Mouse (Mus musculus) spleen, postnatal 10 days (tissue): ENCODE results near the gene Tsc22d2.

Experiments used
- DNase-seq, 2 experiments: peaks; one replicate each; pipeline ENCODE4 v3.0.0; 2021 to 2022; ENCODE audit warnings: low spot score in 2 of 2

Gene Tsc22d2

DNA sequence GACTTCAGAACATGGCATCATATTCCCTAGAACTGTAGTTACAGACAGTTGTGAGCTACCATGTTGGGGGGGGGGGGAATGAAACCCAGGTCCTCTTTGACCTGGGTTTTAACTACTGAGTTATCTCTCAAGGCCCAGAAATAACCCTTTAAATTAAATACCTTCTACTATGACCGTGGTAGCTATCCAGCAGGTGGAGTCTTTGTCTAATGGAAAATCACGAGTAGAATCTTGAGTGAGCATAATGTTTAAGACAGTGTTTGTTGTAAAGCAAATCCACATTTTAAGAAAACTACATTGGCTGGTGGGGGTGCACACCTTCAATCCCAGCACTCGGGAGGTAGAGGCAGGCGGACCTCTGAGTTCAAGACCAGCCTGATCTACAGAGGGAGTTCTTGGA lies 99.0 kb downstream of the Tsc22d2 start:
- DNase-seq: no peak

DNA sequence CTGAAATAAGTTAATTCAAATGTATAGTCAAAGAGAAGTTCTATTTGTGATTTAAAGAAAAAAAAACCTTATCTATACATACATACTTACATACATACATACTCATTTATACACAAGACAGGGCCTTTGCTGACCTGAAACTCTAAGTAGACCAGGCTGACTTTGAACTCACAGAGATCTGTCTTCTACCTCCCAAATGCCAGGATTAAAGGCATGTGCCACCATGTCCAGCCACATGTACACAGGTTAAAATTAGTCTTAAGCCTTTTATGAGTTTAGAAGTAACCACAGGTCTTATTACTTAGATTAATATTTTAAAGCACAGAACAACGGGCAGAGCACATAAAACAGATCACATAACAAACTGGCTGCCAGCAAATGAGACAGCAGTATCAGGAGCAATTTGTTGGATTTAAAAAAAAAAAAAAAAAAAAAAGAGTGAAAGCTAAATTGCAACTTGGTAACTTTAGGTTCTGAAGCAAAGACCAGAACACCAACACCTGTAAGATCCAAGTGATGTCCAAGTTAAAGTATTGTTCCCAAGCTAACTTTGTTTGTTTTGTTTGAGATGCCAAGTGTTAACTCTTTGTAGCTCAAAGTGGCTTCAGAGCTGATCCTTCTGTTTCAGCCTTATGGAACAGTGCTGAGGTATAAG lies 101.6 kb downstream of the Tsc22d2 start:
- no peak for DNase-seq
